Mouse (Mus musculus) intestine, embryonic 15.5 days (tissue): ENCODE measurements around the gene Syt1. TPM values are rescaled to one million over a fixed set of nuclear protein-coding genes. Genes with fewer than 3 reads are reported as not detected.

Experiments used
- ATAC-seq: fragments of 200-750 bp; cut with Nextera tagmentation; 2 replicates; pipeline ENCODE4 v1.8.0; 2017; ENCODE audit warnings: moderate TSS enrichment, moderate library complexity
- H3K27ac ChIP-seq: fragments of 300-500 bp; sonication (generic); 2 replicates; pipeline ENCODE4 v1.5.1; 2015; ENCODE audit warnings: mild to moderate bottlenecking, inconsistent platforms
- H3K27me3 ChIP-seq: fragments of 300-500 bp; sonication (generic); replicated peaks from 2 replicates; pipeline ENCODE4 v1.6.1; 2015; ENCODE audit warnings: inconsistent platforms
- H3K36me3 ChIP-seq: fragments of 300-500 bp; sonication (generic); 2 replicates; pipeline ENCODE4 v1.6.1; 2015; ENCODE audit warnings: inconsistent platforms
- H3K4me1 ChIP-seq: fragments of 300-500 bp; sonication (generic); replicated peaks from 2 replicates; pipeline ENCODE4 v1.6.1; 2015; ENCODE audit warnings: inconsistent platforms
- H3K4me2 ChIP-seq: fragments of 300-500 bp; sonication (generic); replicated peaks from 2 replicates; pipeline ENCODE4 v1.6.1; 2015; ENCODE audit warnings: mild to moderate bottlenecking, inconsistent platforms
- H3K4me3 ChIP-seq: fragments of 300-500 bp; sonication (generic); replicated peaks from 2 replicates; pipeline ENCODE4 v1.5.1; 2015; ENCODE audit warnings: inconsistent platforms
- H3K9ac ChIP-seq: fragments of 300-500 bp; sonication (generic); 2 replicates; pipeline ENCODE4 v1.6.1; 2015; ENCODE audit warnings: inconsistent platforms
- H3K9me3 ChIP-seq: fragments of 300-500 bp; sonication (generic); 2 replicates; pipeline ENCODE4 v1.6.1; 2016; ENCODE audit warnings: inconsistent platforms
- WGBS: fragments of 180-500 bp; shearing (Covaris S2); methylation state at CpG from one replicate; pipeline ENCODE4 v1.1.7; 2015; 5-methylcytosine and 5-hydroxymethylcytosine counted together
- polyA plus RNA-seq: library from polyadenylated mRNA; unstranded; fragments of >200 nt; fragmentation: Nextera tagmentation; extraction: Ambion mirVana; gene quantifications from 2 replicates; pipeline ENCODE4 v1.2.1, GENCODE M21; 2015

The Syt1 gene
- polyA plus RNA-seq, 1 experiment from 2014 or later, result 10.0 TPM

DNA sequence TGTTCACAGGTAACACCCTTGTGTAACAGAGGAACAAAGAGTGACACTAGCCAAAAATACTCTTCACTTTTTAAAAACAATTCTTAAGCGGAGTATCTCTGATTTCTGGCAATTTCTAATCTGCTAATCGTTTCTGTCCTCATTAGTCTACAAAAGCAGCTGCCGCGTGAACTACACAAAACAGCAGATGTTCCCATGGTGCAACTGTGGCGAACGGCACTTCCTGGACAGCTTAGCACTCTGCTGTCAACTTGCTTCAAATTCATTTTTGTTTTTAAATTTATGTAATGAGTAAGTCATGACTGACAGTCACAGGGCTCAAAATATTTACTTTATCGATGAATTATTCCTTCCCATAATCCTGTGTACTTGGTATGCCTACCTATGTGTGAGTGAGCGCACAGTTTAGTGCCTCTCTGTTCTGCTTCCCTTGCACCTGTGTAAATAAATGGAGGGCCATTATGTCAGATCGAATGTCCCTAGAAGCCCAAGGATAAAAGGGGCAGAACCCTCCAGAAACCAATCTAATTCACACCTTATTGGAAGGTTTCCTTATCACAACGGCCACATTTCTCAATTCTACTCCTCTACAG lies 73.8 kb downstream of the Syt1 start:
- Histone ChIP-seq H3K27ac (no peak overlapping the region), H3K9me3 (no peaks in the 10 kb centered on the region), H3K9ac (no peak overlapping the region), H3K4me3 (no peak overlapping the region), H3K36me3 (no peaks in the 10 kb centered on the region), H3K4me1 (no peaks in the 10 kb centered on the region), H3K27me3 (no peaks in the 10 kb centered on the region), H3K4me2 (no peak overlapping the region)
- 78% methylated on average over 10 of the region's 10 CpGs for WGBS
- no peak for ATAC-seq

DNA sequence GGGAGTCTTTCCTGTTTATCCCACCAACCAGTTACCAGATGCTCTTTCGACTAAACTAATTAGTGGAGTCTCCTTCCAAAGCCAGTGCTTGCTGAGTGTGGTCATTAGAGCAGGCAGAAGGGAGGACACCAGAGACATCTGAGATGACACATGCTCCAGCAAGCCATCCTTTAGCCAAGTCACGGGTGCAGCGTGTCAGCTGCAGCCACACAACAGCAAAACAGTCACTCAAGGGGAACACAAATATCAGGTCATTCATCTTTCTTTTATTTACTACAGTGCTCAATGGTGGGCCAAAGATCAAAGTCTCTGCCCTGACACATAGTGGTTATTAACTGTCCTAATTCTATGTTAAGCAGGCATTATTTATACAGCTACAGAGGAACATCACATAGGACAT lies 80.5 kb downstream of the Syt1 start:
- Histone ChIP-seq H3K4me1 (no peaks in the 10 kb centered on the region), H3K27me3 (no peaks in the 10 kb centered on the region), H3K9me3 (no peaks in the 10 kb centered on the region), H3K36me3 (no peaks in the 10 kb centered on the region), H3K4me3 (no peak overlapping the region), H3K27ac (no peak overlapping the region), H3K9ac (no peak overlapping the region), H3K4me2 (no peak overlapping the region)
- ATAC-seq, result no peak
- 65% methylated on average over 3 of the region's 3 CpGs for WGBS

DNA sequence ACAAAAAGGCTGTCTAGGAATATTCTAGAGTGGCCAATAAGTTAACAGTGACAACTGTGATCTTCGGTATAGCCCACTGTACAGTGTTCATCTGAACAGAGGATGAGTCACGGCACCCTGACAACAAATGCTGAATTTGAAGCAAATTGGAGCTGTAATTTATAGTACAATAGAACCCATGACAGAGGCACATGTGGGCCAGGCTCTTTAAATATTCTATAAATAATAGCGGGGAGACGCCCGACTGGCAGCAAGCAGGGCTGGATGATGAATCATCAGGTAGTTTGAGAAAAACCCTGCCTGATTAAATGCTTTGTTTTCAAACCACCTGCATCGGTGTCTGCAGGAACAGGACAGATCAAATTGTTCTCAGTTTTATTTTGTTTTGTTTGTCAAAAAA lies 81.1 kb downstream of the Syt1 start:
- Histone ChIP-seq H3K4me2 (no peak overlapping the region), H3K36me3 (no peaks in the 10 kb centered on the region), H3K4me1 (no peaks in the 10 kb centered on the region), H3K27me3 (no peaks in the 10 kb centered on the region), H3K27ac (no peak overlapping the region), H3K9me3 (no peaks in the 10 kb centered on the region), H3K9ac (no peak overlapping the region), H3K4me3 (no peak overlapping the region)
- ATAC-seq, result no peak
- 72% methylated on average over 6 of the region's 6 CpGs for WGBS

DNA sequence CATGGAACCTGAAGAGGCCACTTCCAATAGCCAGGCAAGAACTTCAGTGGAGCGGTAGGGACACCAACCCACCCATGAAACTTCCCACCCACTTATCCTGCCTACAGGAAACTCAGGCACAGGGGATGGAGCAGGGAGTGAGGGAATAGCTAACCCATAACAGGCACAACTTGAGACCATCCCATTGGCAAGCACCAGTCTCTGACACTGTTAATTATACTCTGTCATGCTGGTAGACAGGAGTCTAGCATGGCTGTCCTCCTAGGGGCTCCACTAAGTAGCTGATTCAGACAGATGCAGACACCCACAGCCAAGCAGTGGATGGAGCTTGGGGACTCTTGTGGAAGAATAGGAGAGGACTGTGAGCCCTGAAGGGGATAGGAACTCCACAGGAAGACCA lies 105.5 kb downstream of the Syt1 start:
- no peak overlapping the region for H3K4me3 ChIP-seq
- H3K9me3 ChIP-seq, result no peaks in the 10 kb centered on the region
- no peak for ATAC-seq
- H3K27me3 ChIP-seq, result no peaks in the 10 kb centered on the region
- WGBS, result 94% methylated on average over 1 of the region's 1 CpGs
- H3K4me2 ChIP-seq, result no peak overlapping the region
- no peak overlapping the region for H3K27ac ChIP-seq
- H3K4me1 ChIP-seq, result no peaks in the 10 kb centered on the region
- no peak overlapping the region for H3K9ac ChIP-seq
- H3K36me3 ChIP-seq, result no peaks in the 10 kb centered on the region

DNA sequence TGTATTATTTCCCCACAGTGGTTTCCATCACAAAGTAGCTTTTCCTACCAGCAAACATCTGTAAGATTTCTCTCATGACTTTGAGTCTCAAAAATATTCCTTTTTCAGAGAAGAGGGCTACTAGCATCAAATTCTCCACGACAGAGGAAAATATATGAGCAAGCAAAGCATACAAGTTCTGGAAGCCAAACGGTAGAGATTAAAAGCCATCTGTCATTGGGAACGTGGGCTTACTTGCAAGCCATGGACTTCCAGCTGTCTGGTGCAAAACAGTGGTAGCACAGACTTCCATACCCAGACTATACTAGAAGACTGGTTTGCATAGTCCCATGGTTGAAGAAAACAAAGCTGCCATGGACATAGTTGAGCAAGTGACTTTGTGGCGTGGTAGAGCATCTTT lies 106.4 kb downstream of the Syt1 start:
- Histone ChIP-seq H3K27ac (no peak overlapping the region), H3K9me3 (no peaks in the 10 kb centered on the region), H3K27me3 (no peaks in the 10 kb centered on the region), H3K4me3 (no peak overlapping the region), H3K36me3 (no peaks in the 10 kb centered on the region), H3K4me1 (no peaks in the 10 kb centered on the region), H3K9ac (no peak overlapping the region), H3K4me2 (no peak overlapping the region)
- no peak for ATAC-seq
- WGBS, result 69% methylated on average over 4 of the region's 4 CpGs

DNA sequence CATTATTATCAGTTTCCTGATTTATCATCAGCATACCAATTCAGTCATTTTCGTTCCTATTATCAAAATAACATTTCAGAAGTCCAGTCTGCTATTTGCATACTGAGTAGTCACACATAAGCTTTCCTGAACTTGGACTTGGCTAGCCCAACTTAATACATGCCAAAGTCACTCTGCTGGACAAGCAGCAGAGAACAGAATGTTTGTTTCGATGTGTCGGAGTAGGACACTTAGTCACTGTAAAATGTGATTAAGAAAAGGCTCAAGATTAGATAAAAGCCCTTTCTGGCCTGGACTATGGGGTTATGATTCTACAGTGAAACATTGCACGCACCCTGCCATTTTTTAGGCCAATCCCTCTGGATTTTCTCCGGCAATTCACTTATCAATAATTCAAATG lies 114.3 kb downstream of the Syt1 start:
- Histone ChIP-seq H3K4me2 (no peak overlapping the region), H3K36me3 (no peaks in the 10 kb centered on the region), H3K27ac (no peak overlapping the region), H3K4me3 (no peak overlapping the region), H3K4me1 (no peaks in the 10 kb centered on the region), H3K9ac (no peak overlapping the region), H3K27me3 (no peaks in the 10 kb centered on the region), H3K9me3 (no peaks in the 10 kb centered on the region)
- WGBS, result 84% methylated on average over 5 of the region's 5 CpGs
- no peak for ATAC-seq

DNA sequence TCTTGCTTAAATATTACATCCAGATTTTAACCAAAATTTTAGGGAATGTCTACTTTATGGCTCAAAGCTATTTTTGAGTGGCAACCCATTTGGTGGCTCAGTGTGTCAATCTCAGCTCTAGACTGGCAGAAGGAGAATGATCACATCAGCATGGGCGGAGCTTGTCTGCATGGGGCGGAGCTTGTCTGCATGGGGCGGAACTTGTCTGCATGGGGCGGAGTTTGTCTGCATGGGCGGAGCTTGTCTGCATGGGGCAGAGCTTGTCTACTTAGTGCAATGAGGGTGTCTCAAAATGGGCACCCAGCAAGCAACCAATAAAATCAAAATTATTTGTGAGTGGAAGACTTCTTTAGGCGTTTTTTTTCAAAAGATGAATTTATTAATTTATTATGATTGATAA lies 117.5 kb downstream of the Syt1 start:
- Histone ChIP-seq H3K27me3 (no peaks in the 10 kb centered on the region), H3K9me3 (no peaks in the 10 kb centered on the region), H3K4me3 (no peak overlapping the region), H3K27ac (no peak overlapping the region), H3K9ac (no peak overlapping the region), H3K4me1 (no peaks in the 10 kb centered on the region), H3K36me3 (no peaks in the 10 kb centered on the region), H3K4me2 (no peak overlapping the region)
- ATAC-seq, result no peak
- 93% methylated on average over 6 of the region's 6 CpGs for WGBS

DNA sequence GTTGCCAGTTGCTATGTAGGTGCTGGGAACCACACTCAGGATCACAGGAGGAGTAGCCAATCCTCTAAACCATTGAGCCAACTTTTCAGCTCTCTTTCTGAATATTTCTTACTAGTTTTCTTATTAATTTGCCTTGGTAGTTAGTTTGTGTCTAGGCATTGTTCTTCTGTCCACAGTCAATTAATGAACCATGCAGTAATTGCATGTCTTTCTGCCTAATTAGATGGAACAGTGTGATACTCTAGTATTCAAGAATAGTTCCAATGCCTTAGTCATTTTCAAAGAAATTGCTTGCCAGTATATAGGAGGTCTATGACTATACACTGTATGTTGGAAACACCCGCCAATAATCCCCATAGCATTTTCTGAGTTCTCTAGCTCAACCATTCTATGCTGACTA lies 118.3 kb downstream of the Syt1 start:
- ATAC-seq, result no peak
- Histone ChIP-seq H3K4me3 (no peak overlapping the region), H3K9ac (no peak overlapping the region), H3K27ac (no peak overlapping the region), H3K9me3 (no peaks in the 10 kb centered on the region), H3K36me3 (no peaks in the 10 kb centered on the region), H3K4me1 (no peaks in the 10 kb centered on the region), H3K4me2 (no peak overlapping the region), H3K27me3 (no peaks in the 10 kb centered on the region)
- 100% methylated on average over 1 of the region's 1 CpGs for WGBS

DNA sequence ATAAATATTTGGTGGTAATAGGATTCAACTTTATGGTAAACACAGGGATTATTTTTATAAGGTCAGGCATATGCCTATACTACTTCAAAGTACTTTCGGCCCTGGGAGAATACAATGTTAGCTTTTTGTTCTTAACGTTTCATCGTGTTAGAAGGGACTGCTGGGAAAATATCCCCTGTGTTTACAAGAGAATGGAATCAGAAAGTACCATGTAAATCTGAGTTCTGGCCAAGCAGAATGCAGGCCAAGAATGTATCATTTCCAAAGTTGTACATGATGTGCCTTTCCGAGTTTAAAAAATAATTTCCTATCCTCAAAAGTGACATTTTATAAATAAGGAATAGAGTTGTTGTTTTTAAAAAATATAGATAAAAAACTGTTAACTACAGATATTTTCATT lies 121.7 kb downstream of the Syt1 start:
- no peak overlapping the region for H3K4me3 ChIP-seq
- no peak overlapping the region for H3K9ac ChIP-seq
- ATAC-seq, result no peak
- no peaks in the 10 kb centered on the region for H3K9me3 ChIP-seq
- no peaks in the 10 kb centered on the region for H3K36me3 ChIP-seq
- H3K27ac ChIP-seq, result no peak overlapping the region
- no peaks in the 10 kb centered on the region for H3K27me3 ChIP-seq
- H3K4me2 ChIP-seq, result no peak overlapping the region
- no peaks in the 10 kb centered on the region for H3K4me1 ChIP-seq
- WGBS, result 66% methylated on average over 4 of the region's 4 CpGs

DNA sequence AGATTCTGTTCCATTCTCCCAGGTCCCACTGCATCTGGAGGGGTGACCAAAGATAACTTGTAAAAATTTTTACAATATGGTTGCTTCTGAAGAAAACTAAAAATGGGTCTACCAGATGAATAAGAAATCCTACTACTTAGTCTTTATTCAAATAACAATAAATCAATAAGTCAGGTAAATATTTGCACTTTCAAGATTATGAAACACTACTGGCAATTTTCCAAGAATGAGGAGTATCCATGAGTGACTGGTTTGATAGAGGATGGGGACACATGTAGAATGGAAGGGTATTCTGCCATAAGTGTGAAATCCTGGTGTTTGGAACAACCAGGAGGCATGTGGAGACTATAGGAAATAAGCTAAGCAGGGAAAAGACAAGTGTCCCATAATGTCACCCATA lies 124.0 kb downstream of the Syt1 start:
- no peak overlapping the region for H3K4me3 ChIP-seq
- no peaks in the 10 kb centered on the region for H3K27me3 ChIP-seq
- H3K9ac ChIP-seq, result no peak overlapping the region
- H3K4me2 ChIP-seq, result no peak overlapping the region
- ATAC-seq, result no peak
- H3K36me3 ChIP-seq, result no peaks in the 10 kb centered on the region
- no peaks in the 10 kb centered on the region for H3K4me1 ChIP-seq
- no peak overlapping the region for H3K27ac ChIP-seq
- H3K9me3 ChIP-seq, result no peaks in the 10 kb centered on the region

DNA sequence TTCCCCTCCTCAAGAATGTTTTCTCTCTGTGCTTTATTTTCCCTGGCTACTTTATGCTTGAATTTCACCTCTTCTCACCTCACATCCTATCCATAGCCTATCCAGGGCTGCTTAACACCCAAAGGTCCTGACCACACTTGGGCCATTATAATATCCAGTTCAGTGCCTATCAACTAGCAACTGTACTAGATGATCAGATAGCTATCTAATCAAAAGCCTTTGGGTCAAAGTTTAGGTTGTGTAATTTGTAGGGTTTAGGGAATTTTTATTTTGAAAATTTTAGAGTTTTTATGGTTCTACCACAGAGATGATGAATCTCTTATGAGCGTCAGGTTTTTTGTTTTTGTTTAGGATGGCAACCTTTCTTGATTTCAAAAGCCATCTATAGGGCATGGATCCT lies 125.0 kb downstream of the Syt1 start:
- no peaks in the 10 kb centered on the region for H3K36me3 ChIP-seq
- no peaks in the 10 kb centered on the region for H3K27me3 ChIP-seq
- no peak overlapping the region for H3K27ac ChIP-seq
- no peaks in the 10 kb centered on the region for H3K4me1 ChIP-seq
- no peak for ATAC-seq
- no peak overlapping the region for H3K4me3 ChIP-seq
- 94% methylated on average over 1 of the region's 1 CpGs for WGBS
- no peak overlapping the region for H3K9ac ChIP-seq
- no peak overlapping the region for H3K4me2 ChIP-seq
- H3K9me3 ChIP-seq, result no peaks in the 10 kb centered on the region

DNA sequence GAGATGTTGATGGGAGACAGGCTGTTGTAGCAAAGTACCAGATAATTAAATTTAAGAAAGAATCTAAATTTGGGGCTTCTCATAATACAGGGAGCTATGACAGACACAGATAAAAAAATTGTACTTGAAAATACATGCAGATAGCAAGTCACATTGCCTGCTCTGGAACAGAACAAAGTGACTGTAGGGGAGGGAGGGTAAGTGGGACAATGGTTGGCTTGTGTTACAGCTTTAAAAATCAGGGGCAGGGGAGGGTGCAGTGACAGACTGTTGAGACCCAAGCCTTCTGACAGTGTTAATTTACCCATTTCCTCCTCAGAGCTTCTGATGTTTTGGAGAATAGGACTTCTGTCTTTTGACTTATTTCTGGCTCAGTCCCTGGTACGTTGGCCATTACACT lies 126.3 kb downstream of the Syt1 start:
- ATAC-seq, result no peak
- WGBS, result 74% methylated on average over 1 of the region's 1 CpGs
- no peaks in the 10 kb centered on the region for H3K27me3 ChIP-seq
- H3K4me2 ChIP-seq, result no peak overlapping the region
- H3K9ac ChIP-seq, result no peak overlapping the region
- no peak overlapping the region for H3K4me3 ChIP-seq
- H3K36me3 ChIP-seq, result no peaks in the 10 kb centered on the region
- H3K27ac ChIP-seq, result no peak overlapping the region
- H3K4me1 ChIP-seq, result no peaks in the 10 kb centered on the region
- H3K9me3 ChIP-seq, result no peaks in the 10 kb centered on the region

DNA sequence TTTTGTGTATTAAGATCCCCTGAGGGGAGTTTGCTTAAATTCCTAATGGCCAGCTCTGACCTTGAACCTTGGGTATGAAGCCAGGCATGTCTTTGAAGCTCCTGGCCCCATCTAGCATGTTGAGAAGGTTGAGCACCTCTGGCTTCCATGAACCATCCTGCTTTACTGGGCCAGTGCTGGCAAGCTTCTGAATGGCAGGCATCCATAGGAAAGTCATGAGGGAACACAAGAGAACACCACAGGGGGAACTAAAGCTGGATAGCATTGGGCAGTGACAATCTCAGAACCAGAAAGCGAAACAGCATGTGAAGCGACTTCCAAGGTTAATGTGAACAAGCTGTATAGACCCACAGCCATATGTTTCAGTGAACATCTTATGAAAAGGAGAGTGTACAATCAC lies 130.4 kb downstream of the Syt1 start:
- no peak overlapping the region for H3K4me3 ChIP-seq
- WGBS, result 96% methylated on average over 2 of the region's 2 CpGs
- no peak for ATAC-seq
- H3K27me3 ChIP-seq, result no peaks in the 10 kb centered on the region
- no peaks in the 10 kb centered on the region for H3K4me1 ChIP-seq
- no peak overlapping the region for H3K27ac ChIP-seq
- no peak overlapping the region for H3K4me2 ChIP-seq
- H3K9me3 ChIP-seq, result no peaks in the 10 kb centered on the region
- H3K36me3 ChIP-seq, result no peaks in the 10 kb centered on the region
- no peak overlapping the region for H3K9ac ChIP-seq

DNA sequence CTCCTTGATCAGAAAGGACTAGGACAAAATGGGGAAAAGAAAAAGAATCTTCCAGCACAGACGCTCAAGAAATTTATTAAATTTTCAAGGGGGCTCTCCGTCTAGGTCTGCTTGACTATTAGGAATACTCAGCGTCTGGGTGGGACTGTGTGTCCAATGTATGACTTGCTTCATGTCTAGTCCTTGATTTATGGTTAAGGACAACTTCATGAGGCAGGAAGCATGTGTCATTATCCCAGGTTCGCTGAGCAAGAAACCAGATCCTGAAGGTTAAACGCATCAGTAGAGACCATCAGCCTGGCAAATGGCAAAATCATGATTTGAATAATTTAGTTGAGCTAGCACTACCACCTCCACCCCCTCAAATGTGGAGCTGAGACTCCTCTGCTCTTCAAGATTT lies 135.1 kb downstream of the Syt1 start:
- 78% methylated on average over 5 of the region's 5 CpGs for whole genome bisulfite sequencing
- H3K9ac ChIP-seq, result no peak overlapping the region
- no peak overlapping the region for H3K4me2 ChIP-seq
- H3K27ac ChIP-seq, result no peak overlapping the region
- no peaks in the 10 kb centered on the region for H3K36me3 ChIP-seq
- H3K4me1 ChIP-seq, result no peaks in the 10 kb centered on the region
- no peaks in the 10 kb centered on the region for H3K27me3 ChIP-seq
- no peak overlapping the region for H3K4me3 ChIP-seq
- no peak for ATAC-seq
- no peaks in the 10 kb centered on the region for H3K9me3 ChIP-seq
